Mouse (Mus musculus) urinary bladder, adult 2 months (tissue): ENCODE measurements around the gene Cpne5. TPM values are rescaled to one million over a fixed set of nuclear protein-coding genes. Genes with fewer than 3 reads are reported as not detected.
"Not testable (repeated sequence)": the region's sequence is repeated elsewhere in the genome, so short reads cannot be mapped to it uniquely, and the experiment has no call there.

Experiments
- DNase-seq: peaks from one replicate; pipeline ENCODE4 v3.0.0; 2022; ENCODE audit warnings: low spot score
- polyA plus RNA-seq: library from polyadenylated mRNA; depleted of rRNA; stranded (reverse); fragments of >200 nt; gene quantifications from 2 replicates; pipeline ENCODE4 v1.2.3, GENCODE M21; 2012

The Cpne5 gene
- polyA plus RNA-seq, 1 experiment = 0.56 TPM

DNA sequence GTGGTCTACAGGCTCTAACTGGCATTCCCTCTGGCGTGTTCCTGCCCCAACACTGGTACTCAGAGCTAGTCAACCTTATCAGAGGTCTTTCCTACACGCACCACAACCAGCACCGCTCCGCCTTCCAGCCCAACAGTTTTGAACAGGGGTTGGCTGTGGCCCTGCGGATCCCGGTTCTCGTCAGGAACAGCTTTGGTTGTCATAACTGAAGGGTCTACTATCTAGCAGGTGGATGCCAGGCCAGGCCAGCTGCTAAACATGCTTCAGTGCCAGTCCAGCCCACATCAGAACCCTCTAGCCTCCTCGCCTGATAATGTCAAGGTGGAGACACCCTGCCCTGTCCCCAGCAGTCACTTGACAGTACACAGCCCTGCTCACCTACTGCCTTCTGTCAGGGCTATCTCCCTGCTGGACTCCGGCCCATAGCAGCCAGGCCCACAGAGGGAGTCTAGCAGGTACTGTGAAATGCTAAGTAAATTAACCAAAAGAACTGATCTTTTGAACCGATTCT lies 19.1 kb upstream of the Cpne5 start:
- DNase-seq = no peak

- no peak for DNase-seq
Observed at GRCm38 (mm10) chr17:29256507-29256906, 18.5 kb upstream of the Cpne5 start.

GRCm38 (mm10) chr17:29254784-29255183 lies 16.8 kb upstream of the Cpne5 start:
- not testable (repeated sequence) for DNase-seq

DNA sequence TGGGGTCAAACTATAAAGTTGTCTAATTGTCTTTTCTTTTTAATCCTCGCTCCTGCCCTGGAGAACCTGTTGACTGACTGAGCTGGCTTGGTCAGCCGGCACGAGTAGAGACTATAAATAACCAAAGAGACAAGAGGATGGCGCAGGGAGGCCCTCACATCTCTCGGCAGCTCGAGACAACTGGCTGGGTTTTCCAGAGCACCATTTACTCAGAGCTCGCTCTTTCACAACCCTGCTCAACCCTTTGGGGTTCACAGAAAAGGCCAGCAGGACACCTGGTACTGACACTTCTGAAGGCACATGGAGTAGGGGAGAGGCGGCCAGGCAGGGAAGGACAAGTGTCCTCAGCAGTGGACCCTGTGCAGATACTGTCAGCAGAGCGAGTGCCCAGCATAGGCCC lies 15.7 kb upstream of the Cpne5 start:
- DNase-seq = no peak

DNA sequence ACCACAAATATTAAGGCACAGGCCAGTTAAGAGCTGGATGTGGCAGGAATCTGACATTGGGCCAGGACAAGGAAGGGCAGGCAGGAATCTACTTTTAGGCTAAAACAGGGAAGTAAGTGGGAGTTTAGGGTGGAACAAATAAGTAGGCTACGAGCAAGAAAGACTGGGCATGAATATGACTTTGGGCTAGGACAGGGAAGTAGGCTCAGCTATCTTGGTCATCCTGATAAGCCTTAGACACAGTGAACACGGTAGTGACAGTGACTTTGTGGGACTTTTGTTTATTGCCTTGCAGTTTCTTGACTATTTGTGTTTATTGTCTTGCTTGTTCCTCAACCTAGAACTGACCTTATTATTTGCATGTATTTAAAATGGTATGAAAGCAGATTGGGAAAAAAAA lies 15.3 kb upstream of the Cpne5 start:
- DNase-seq = no peak

- no peak for DNase-seq
Observed at GRCm38 (mm10) chr17:29251608-29252390, 13.8 kb upstream of the Cpne5 start.

DNA sequence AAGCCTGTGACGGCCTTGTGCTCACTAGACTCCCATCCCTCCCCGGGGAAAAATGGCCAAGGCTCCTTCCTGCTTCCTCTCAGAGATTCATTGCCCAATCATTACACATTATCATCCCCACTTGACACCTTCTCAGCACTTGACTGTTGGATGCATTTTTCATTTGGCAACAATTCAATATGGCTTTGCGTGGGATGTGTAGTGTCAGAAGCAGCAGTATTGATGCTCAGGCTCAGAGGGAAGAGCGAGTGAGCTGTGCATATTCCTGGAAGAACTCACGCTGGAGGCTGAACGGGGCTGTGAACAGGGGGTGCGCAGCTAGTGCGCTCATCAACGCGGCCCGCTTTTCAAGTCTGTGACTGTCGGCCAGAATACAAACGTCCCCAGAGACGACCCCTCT lies 13.0 kb upstream of the Cpne5 start:
- DNase-seq = not testable (repeated sequence)

DNA sequence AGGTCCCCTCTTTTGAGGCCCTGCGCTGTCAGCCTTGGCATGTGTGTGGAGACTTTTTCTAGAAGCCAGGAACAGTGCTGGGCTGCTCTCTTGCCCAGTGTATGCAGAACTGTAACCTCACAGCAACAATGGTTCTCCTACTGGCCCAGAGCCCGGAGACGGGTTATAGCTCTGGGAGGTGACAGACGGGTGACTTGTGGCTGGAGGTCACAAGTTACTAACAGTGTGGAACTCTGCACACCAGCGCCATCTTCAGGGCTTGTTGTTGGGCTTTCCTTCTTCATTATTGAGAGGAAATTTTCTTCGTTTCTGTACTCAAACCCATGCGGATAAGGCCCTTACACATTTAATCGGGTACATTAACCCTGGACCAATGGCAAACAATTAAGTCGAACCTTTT lies 11.5 kb upstream of the Cpne5 start:
- DNase-seq = no peak

DNA sequence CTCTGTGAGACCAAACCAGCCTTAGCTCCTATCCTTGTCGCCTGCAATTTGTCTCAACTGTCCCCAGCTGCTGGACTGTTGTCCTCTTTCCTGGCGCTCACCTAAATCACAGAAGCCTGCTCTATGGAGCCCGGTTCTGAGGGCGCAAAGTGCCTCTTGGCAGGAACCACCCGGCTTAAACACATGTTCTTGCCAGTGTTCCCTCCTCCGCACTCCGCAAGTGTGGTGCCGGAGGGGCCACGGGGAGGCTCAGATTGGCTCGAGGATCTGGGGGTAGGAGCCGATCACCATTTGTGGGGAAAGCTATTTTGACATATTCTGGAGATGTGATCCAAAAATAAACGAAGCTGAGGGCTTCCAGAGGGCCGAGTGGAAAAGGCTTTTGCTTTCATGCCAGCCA lies 9.9 kb upstream of the Cpne5 start:
- DNase-seq = no peak

- no peak for DNase-seq
Observed at GRCm38 (mm10) chr17:29246602-29247001, 8.6 kb upstream of the Cpne5 start.

GRCm38 (mm10) chr17:29245725-29246124 lies 7.8 kb upstream of the Cpne5 start:
- DNase-seq = no peak

DNA sequence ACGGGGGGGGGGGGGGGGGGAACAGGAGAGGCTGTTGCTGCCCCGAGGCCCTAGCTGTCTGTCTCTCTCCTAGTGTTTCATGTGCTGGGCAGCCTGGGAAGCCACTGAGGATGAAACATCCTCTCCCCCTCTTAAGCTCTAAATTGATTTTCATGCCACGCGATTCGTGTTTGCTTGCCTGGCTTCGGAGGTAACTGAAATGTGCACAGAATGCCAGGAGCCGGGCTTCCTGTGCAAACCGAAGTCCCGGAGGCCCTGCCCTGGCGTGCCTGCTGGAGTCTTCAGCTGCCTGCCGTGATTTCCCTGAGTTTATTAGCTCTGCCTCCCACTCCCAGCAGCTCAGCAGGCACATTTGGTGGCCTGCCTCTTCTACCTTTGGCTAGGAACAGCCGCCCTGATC lies 6.9 kb upstream of the Cpne5 start:
- DNase-seq = no peak

- DNase-seq = no peak
Observed at GRCm38 (mm10) chr17:29238421-29238945, 516 bp upstream of the Cpne5 start.

- DNase-seq = no peak
Observed at GRCm38 (mm10) chr17:29237267-29237771, 648 bp downstream of the Cpne5 start.

DNA sequence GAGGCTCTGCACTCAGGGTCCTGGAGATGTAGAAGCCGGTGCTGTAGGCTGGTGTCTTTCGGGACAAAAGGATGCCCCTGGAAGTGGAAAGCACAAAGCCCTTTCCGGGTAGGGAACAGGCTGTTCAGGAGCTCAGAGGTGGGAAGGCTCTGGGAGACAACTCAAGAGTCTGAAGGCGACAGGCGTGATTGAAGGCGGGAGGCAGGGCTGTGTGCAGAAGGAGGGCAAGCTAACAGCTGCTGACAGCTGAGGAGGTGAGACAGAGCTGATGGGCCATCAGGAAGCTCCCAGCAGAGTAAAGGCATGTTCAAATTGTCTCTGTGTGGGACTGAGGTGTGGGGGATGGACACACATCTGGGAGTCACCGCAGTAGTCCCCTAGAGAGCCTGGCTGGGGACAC lies 1.9 kb downstream of the Cpne5 start:
- no peak for DNase-seq

DNA sequence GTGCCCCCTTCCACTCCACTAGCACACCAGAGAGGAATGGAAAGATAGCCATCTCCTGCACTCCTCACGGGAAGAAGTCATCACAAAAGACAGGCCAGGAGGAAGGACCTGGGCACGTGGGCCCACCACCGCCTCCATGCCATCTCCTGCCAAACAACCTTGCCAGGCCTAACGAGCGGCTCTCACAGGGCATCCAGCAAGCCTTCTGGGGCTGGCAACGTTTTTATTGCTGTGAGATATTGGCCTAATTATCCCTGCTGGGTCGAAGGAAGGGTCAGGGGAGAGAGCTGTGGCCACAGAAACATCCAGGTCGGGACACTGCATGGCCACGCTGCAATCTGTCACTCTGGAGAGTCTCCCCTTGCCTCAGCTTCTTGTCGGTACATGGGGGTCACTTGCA lies 6.9 kb downstream of the Cpne5 start:
- DNase-seq = no peak

- DNase-seq = no peak
Observed at GRCm38 (mm10) chr17:29220631-29221030, 17.3 kb downstream of the Cpne5 start.

DNA sequence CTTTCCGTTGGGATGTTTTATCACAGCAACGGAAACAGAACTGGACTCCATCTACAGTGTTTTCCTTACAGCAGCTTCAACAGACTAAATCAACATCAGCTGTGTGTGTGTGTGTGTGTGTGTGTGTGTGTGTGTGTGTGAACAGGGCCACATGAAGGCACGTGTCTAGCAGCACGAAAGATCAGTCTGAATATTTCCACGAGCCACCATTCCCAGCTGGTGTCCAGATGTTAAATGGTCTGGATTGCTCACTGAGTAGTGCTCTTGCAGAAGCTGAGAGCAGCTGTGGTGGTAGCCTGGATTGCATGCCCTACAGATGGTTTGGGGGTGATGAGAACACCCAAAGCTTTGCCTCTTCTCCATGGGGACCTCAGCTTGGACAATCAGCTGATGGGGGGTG lies 19.9 kb downstream of the Cpne5 start:
- DNase-seq = no peak

DNA sequence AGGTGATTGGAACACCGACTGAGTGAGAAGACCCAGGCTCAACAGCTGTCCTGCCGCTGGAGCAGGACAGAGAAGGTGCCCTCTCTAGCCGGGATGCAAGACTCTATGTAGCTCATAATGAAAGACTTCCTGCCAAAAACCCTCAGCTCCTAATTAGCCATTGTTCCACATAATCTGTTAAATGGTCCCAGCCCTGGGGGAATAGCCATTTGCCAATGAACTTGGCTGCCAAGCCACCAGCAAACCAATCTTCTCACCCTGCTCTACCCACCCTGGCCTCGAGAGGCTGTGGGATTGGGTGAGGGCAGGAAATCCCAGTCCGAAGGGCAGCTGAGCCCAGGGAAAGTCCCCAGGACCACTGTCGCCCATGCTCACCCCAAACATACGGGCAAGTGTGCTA lies 21.9 kb downstream of the Cpne5 start:
- DNase-seq = no peak

- DNase-seq = no peak
Observed at GRCm38 (mm10) chr17:29214655-29215054, 23.3 kb downstream of the Cpne5 start.

- DNase-seq = no peak
Observed at GRCm38 (mm10) chr17:29214193-29214456, 23.8 kb downstream of the Cpne5 start.

DNA sequence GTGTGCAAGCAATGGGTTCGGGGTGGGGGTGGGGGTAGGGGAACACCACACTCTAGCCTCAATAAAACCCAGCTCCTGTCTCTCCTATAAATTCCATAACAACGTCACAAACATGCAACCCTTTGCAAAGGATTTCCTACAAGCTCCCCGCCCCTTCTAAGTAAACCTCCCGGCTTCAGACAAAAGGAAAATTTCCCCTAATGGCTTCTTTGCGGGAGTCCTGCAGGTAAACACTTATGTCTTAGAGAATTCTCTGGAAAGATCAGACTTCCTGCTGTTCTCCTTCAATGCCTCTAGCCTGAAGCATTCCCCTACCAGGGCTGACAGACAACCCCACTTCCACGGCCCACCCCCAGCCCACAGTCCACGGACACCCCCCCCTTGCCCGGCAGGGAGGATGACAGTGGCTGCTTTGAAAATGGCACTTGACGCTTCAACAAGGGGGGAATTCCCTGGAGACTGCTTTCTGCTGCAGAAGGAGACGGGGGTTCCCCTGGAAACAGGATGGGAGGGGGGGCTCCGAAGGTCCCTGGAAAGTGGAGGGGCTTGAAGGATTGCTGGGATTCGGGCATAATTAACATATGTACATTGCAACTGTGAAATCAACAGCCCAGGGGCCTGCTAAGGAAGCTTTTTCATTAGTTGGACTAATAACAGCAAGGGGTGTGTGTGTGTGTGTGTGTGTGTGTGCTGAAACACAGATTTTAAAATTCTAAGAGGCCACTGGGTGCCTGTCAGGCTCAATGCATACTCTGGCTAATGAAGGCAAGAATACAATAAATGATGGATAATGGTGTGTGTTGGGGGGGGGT lies 24.4 kb downstream of the Cpne5 start:
- no peak for DNase-seq

- DNase-seq = no peak
Observed at GRCm38 (mm10) chr17:29211836-29212235, 26.1 kb downstream of the Cpne5 start.
